Mouse (Mus musculus) yolk sac, embryonic 10.5 days (tissue): ENCODE results near the gene AW822073.
A peak's percentile ranks its signal among the peaks of the same experiment; 100 is the strongest.
"Not testable (repeated sequence)": the region's sequence is repeated elsewhere in the genome, so short reads cannot be mapped to it uniquely, and the experiment has no call there.

ENCODE experiments used
- DNase-seq: peaks from one replicate; pipeline ENCODE4 v3.0.0-alpha.2; 2017; ENCODE audit warnings: low spot score

The AW822073 gene

GRCm38 (mm10) chr10:58224827-58225785, at the start of gene AW822073:
Gene AW822073, minus strand, starts transcription at chr10:58224930.
- peak; percentile 18 for DNase-seq

- no peak for DNase-seq
These were observed 33.7 kb upstream of the AW822073 start for GRCm38 (mm10) chr10:58258466-58258865.

- peak; percentile 25 for DNase-seq
These were observed 31.2 kb upstream of the AW822073 start for GRCm38 (mm10) chr10:58255954-58256353.

- peak; percentile 92 for DNase-seq
These were observed 30.6 kb upstream of the AW822073 start, which contains the start of gene Gcc2 for GRCm38 (mm10) chr10:58255213-58255892. Gene Gcc2, plus strand, starts transcription at chr10:58255497.

GRCm38 (mm10) chr10:58254635-58255175, 30.0 kb upstream of the AW822073 start:
- no peak for DNase-seq

- DNase-seq, result no peak
These were observed 24.8 kb upstream of the AW822073 start for GRCm38 (mm10) chr10:58249535-58249934.

- DNase-seq, result peak; percentile 45
These were observed 14.4 kb upstream of the AW822073 start for GRCm38 (mm10) chr10:58238984-58239740.

- DNase-seq, result peak; percentile 7
These were observed 11.9 kb upstream of the AW822073 start, which contains the start of gene Gm4981 for GRCm38 (mm10) chr10:58236613-58237012. Gene Gm4981, minus strand, starts transcription at chr10:58236701.

GRCm38 (mm10) chr10:58234985-58235384, 10.3 kb upstream of the AW822073 start:
- not testable (repeated sequence) for DNase-seq

GRCm38 (mm10) chr10:58233740-58234121, 9.0 kb upstream of the AW822073 start:
- not testable (repeated sequence) for DNase-seq

GRCm38 (mm10) chr10:58233054-58233739, 8.5 kb upstream of the AW822073 start:
- not testable (repeated sequence) for DNase-seq

GRCm38 (mm10) chr10:58232641-58232969, 7.9 kb upstream of the AW822073 start, which contains the start of gene Duxf3:
Gene Duxf3, minus strand, starts transcription at chr10:58232675.
- not testable (repeated sequence) for DNase-seq

GRCm38 (mm10) chr10:58231779-58232640, 7.3 kb upstream of the AW822073 start:
- DNase-seq, result peak; percentile 64

- peak; percentile 32 for DNase-seq
These were observed 6.4 kb upstream of the AW822073 start for GRCm38 (mm10) chr10:58231088-58231487.

- not testable (repeated sequence) for DNase-seq
These were observed 5.3 kb upstream of the AW822073 start for GRCm38 (mm10) chr10:58230021-58230420.

- not testable (repeated sequence) for DNase-seq
These were observed 3.1 kb upstream of the AW822073 start for GRCm38 (mm10) chr10:58227798-58228197.

- peak; percentile 24 for DNase-seq
These were observed 1.6 kb upstream of the AW822073 start for GRCm38 (mm10) chr10:58226357-58226756.

GRCm38 (mm10) chr10:58223972-58224805, 541 bp downstream of the AW822073 start:
- DNase-seq, result peak; percentile 45

- not testable (repeated sequence) for DNase-seq
These were observed 1.6 kb downstream of the AW822073 start for GRCm38 (mm10) chr10:58223161-58223560.
